Mouse (Mus musculus) cerebellum, adult 2 months (tissue): ENCODE results near the gene Prr12.

Experiments
- CTCF ChIP-seq: fragments of 200-500 bp; IDR thresholded peaks from 2 replicates; pipeline ENCODE4 v1.5.1; 2011; ENCODE audit warnings: low read depth, mild to moderate bottlenecking, control low read depth, low read length, moderate library complexity, borderline replicate concordance; ENCODE audit not compliant: insufficient read depth
- POLR2A ChIP-seq: fragments of 200-500 bp; IDR thresholded peaks from 2 replicates; pipeline ENCODE4 v1.6.1; 2011; ENCODE audit warnings: low read length, control low read depth, borderline replicate concordance; ENCODE audit not compliant: insufficient read depth

- TF ChIP-seq CTCF (no peak), POLR2A (no peak)
Measured at GRCm38 (mm10) chr7:45007846-45008245, 44.8 kb downstream of the Prr12 start.
